Mouse (Mus musculus) frontal cortex, adult 2 months (tissue): Measurements from ENCODE around the gene Vgll4. TPM values are rescaled to one million over a fixed set of nuclear protein-coding genes. Genes with fewer than 3 reads are reported as not detected.

Experiments used
- DNase-seq, 2 experiments: peaks; one replicate each; pipeline ENCODE4 v3.0.0; 2022; ENCODE audit warnings: low spot score in 1 of 2; ENCODE audit errors: extremely low spot score in 1 of 2
- polyA plus RNA-seq: library from polyadenylated mRNA; depleted of rRNA; stranded (reverse); fragments of >200 nt; gene quantifications from 2 replicates; pipeline ENCODE4 v1.2.3, GENCODE M21; 2012

Vgll4 gene
- polyA plus RNA-seq, 1 experiment: 33.5 TPM

DNA sequence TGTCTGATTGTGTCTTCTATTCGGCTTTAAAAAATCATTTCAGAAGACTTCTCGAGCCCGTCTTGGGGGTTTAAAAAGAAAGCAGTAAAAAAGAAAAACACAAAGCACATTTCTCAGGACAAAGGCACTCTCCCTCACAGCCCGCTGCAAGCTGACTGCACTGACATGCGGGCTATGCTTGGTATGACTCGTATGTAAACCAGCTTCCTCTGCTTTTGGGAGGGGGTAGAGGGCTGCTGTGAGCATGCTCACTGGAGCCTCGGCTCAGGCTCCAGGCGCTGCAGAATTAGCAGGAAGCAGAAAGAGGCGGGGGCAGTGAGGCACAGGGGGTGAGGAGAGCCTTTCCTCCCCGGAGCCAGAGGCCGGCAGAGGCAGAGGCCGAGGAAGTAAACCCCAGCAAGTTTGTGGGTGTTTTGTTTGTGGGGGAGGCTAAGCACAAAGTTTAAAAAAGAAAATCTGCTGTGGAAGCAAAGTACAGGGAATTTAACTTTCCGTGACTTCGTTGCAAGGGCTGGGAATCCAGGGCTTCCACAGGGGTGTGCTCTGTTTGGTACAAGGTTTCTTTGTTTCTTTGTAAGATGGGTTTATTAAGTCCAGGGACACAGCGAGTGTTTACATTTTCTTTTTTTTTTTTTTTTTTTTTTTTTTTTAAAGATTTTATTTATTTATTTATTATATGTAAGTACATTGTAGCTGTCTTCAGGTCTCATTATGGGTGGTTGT, 48.0 kb downstream of the Vgll4 start:
- DNase-seq: peak; percentile 53 to 81

- DNase-seq: no peak
Observed at GRCm38 (mm10) chr6:114920523-114921445, 49.0 kb downstream of the Vgll4 start.

DNA sequence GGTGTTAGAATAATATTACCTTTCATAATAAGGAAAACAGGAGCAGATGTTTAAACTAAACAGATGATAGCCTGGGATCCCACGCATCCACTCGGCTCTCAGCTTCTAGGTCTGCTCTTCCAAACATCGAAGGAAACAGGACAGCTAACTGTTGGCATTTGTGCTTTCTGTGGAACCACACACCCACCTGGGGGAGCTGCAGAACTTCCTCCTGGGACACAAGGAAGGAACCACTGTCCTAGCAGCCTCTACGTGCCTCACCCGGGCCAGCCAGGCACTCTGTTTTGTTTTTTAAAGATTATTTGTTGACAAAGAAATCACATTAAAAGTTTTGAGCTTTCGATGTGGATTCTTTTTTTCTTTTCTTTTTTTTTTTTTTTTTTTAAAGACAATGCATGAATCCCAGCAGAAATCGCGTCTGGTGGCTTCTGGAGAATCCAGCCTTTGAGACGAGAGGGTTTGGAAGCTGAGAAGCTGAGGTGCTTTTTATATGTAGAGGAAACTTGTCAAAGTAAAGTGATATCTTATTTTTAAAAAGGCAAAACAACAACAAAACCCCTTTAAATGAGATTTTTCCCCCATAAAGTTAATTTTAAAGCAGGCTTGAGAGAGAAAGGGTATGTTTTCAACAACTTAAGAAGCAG, 50.0 kb downstream of the Vgll4 start:
- DNase-seq: no peak

DNA sequence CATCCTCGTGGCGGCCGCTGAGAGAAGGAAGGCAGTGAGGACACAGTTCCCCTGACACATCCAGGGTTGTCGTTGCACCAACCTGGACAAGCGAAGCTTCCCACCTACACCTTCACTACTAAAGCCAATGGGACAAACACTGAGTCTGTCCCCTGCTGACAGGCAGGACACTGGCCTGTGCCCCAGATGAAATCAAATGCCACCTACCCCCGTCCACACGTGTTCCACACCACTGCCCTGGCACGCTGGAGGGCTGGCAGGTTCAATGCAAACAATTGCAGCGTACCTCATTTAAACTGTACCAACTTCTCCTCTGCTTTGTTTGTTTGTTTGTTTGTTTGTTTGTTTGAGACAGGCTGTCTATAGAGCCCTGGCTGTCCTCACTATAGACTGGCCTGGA, 50.8 kb downstream of the Vgll4 start:
- no peak for DNase-seq

DNA sequence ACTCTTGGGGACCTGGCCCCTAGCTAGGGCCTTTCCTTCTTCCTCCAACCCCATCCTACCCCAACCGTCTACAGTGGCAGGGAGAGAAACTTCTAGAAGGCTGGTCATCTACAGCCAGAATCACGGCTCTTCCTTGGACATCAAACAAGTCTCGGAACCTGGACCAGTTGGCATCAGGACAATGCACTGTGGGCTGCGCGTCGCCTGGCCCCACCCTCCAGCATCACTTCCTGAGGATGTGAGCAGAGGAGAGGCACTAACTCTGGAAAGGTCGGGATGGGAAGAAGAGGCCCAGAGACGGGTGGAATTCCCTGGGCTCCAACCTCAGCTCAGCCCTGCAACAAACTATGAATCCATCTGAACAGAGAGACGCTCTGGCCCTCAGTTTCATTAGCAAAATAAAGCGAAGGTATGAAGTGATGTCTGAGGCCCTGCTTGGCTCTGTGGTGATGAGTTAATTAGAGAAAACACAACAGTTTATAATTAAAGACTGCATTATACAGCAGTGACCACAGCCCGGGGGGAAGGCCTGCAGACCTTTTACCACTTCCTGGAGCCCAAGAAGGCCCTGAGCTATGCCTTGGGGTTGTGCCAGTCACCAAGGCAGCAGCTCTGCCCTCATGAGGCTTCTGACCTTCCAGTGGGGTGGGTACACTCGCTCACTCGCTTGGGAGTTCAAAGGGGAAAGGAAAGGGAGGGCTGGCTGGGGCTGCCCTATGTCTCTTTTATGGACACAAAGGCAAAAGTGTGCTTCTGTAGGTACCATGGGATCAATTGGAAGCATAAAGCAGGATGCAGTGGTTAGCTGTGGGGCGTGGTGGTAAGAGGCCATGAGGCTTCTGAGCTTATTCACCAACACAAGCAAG, 51.8 kb downstream of the Vgll4 start:
- no peak for DNase-seq

GRCm38 (mm10) chr6:114917129-114917528, 52.7 kb downstream of the Vgll4 start:
- no peak for DNase-seq

DNA sequence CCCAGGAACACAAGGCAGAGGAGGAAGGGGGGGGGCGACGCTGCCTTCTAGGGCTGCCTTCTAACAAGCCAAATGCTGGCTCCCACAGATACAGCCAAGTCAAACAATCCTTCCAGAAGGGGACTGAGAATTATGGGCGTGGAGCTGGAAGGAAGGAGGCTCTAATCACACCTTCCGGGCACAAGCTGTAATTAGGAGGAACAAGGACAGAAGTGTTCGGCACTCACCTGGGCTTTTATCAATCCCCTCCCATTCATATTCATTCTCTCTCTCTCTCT, 53.1 kb downstream of the Vgll4 start:
- DNase-seq: no peak

- no peak for DNase-seq
Observed at GRCm38 (mm10) chr6:114915915-114916714, 53.7 kb downstream of the Vgll4 start.

DNA sequence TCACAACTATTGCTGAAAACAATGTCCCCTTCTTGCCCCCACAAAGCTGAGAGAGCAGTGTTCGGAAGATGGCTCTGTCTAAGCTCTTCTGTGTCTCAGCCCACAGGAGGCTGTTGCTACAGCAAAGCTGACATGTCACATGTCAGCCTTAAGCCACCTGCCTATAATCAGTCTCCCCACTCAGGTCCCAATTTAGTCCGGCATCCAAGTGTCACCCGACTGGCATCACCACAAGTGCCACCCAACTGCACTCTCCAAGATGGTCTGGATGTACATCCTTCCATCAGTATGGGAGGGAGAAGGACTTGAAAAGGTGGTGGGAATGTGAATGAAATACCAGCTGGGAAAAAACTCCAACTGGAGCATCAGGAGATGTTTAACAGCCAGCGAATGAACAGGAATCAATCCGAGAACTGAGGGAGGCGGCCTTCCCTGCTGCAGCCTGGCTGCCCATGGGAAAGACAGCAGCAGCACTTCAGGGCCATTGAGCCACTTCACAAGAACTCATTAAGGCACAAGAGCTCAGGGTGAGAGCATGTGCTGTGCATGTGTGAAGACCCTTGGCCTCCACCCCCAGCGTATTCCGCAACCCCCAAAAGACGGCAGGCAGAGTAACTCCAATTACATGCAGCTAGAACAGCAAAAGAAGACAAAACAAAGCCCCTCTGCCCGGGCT, 55.6 kb downstream of the Vgll4 start:
- DNase-seq: no peak

- no peak for DNase-seq
Observed at GRCm38 (mm10) chr6:114913142-114913541, 56.7 kb downstream of the Vgll4 start.

- DNase-seq: no peak
Observed at GRCm38 (mm10) chr6:114911540-114911939, 58.3 kb downstream of the Vgll4 start.

DNA sequence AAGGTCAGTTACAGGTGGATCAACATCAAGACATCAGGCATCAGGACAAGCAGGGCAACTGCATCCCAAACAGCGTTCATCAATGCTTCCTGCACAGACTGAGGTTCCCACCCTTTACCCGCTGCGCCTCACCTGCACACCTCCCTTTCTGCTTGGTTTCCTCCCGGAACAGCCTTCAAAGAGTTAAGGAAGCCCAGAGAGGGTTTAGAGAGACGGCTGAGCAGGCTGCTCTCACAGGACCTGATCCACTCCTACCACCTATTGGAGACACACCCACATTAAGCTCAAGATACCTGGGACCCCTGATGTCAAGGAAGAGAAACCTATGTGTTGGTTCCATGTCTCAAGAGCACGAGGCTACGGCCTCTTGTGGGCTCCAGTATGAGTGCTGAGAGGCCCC, 60.0 kb downstream of the Vgll4 start:
- DNase-seq: no peak

- no peak for DNase-seq
Observed at GRCm38 (mm10) chr6:114907459-114907858, 62.3 kb downstream of the Vgll4 start.

- DNase-seq: no peak
Observed at GRCm38 (mm10) chr6:114906209-114906608, 63.6 kb downstream of the Vgll4 start.

GRCm38 (mm10) chr6:114905253-114906028, 64.4 kb downstream of the Vgll4 start:
- DNase-seq: no peak

DNA sequence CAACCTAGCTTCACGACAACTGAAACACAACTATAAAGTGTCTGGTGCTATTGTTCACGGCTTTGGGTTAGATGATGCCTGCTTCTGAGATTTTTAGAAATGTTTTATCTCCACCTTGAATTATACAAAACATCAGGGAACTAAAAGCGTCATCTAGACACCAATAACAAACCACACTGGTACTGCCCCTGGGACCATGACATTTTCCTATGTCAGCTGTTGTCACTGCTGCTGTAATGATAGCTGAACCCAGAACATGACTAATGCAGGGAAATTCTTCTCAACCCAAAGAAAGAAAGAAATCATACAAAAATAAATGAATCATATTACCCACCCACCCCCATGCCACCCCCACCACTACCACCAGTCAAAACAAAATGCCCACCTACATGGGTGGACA, 65.0 kb downstream of the Vgll4 start:
- no peak for DNase-seq

DNA sequence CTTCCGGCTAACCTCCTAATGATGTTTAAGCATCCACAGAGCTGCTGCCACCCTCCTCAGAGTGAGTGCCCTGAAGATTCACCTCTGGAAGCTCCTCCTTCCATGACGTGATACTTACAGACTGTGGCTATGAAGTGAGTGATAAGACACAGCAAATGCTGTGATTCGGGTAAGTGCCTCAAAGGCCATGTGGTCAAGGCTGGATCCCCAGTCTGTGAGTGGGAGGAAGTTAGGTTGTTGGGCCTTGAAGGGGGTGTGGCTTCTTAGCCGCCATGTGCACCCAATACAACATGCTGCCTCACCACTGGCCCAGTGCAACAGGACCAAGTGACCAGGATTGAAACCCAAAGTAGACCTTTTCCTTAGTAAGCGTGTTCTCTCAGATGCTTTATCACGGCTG, 65.6 kb downstream of the Vgll4 start:
- no peak for DNase-seq

DNA sequence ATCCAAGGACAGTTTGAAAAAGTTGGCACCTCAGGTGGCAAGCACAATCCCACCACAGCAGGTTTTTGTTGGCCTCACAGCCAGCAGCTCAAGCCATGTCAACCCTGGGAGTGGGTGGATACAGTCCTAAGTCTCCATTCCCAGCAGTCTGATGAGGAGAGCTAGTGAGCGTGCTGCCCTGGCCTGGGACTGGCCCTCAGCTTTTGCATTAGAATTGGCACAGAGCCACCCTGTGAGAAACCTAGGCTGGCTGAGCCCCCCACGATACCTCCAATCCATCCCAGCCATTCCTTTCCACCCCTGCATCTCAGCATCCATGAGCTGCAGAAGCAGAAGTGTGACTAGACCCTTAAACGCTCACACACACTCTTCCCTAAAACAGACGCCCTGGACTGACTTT, 67.9 kb downstream of the Vgll4 start:
- DNase-seq: no peak
